Mouse (Mus musculus) forebrain, embryonic 11.5 days (tissue): Measurements from ENCODE around the gene Pde7b. TPM values are rescaled to one million over a fixed set of nuclear protein-coding genes. Genes with fewer than 3 reads are reported as not detected.

Source experiments
- ATAC-seq: fragments of 200-750 bp; cut with Nextera tagmentation; replicated peaks from 2 replicates; pipeline ENCODE4 v1.8.0; 2017; ENCODE audit warnings: moderate TSS enrichment; ENCODE audit not compliant: low FRiP score
- DNase-seq: peaks from one replicate; pipeline ENCODE4 v3.0.0-alpha.2; 2017; ENCODE audit warnings: low spot score
- H3K27ac ChIP-seq: fragments of 300-500 bp; sonication (generic); 2 replicates; pipeline ENCODE4 v1.5.1; 2014; ENCODE audit warnings: low read depth, low read length
- H3K27me3 ChIP-seq: fragments of 300-500 bp; sonication (generic); 2 replicates; pipeline ENCODE4 v1.6.1; 2014; ENCODE audit warnings: mild to moderate bottlenecking, low read length, mixed read lengths; ENCODE audit not compliant: control insufficient read depth, insufficient read depth
- H3K36me3 ChIP-seq: fragments of 300-500 bp; sonication (generic); 2 replicates; pipeline ENCODE4 v1.6.1; 2014; ENCODE audit warnings: mild to moderate bottlenecking, low read length, moderate library complexity, mixed read lengths; ENCODE audit not compliant: control insufficient read depth, insufficient read depth
- H3K4me1 ChIP-seq: fragments of 300-500 bp; sonication (generic); replicated peaks from 2 replicates; pipeline ENCODE4 v1.6.1; 2014; ENCODE audit warnings: low read length, mixed read lengths; ENCODE audit not compliant: control insufficient read depth, insufficient read depth
- H3K4me2 ChIP-seq: fragments of 300-500 bp; sonication (generic); 2 replicates; pipeline ENCODE4 v1.6.1; 2014; ENCODE audit warnings: low read depth, mild to moderate bottlenecking, low read length, moderate library complexity, mixed read lengths; ENCODE audit not compliant: severe bottlenecking
- H3K4me3 ChIP-seq: fragments of 300-500 bp; sonication (generic); 2 replicates; pipeline ENCODE4 v1.5.1; 2014; ENCODE audit warnings: low read depth, low read length
- H3K9ac ChIP-seq: fragments of 300-500 bp; sonication (generic); 2 replicates; pipeline ENCODE4 v1.6.1; 2014; ENCODE audit warnings: low read length
- H3K9me3 ChIP-seq: fragments of 300-500 bp; sonication (generic); 2 replicates; pipeline ENCODE4 v1.6.1; 2016; ENCODE audit warnings: low read length, mixed read lengths; ENCODE audit not compliant: control insufficient read depth
- WGBS: fragments of 180-500 bp; shearing (Covaris S2); extraction: QIAGEN DNeasy Blood & Tissue Kit; methylation state at CpG from one replicate; pipeline ENCODE4 v1.1.7; 2014; 5-methylcytosine and 5-hydroxymethylcytosine counted together
- polyA plus RNA-seq: library from polyadenylated mRNA; unstranded; fragments of >200 nt; fragmentation: Nextera tagmentation; extraction: Ambion mirVana; gene quantifications from 2 replicates; pipeline ENCODE4 v1.2.1, GENCODE M21; 2014

Pde7b gene
- 1.6 and 1.7 TPM in 2 replicates for polyA plus RNA-seq

DNA sequence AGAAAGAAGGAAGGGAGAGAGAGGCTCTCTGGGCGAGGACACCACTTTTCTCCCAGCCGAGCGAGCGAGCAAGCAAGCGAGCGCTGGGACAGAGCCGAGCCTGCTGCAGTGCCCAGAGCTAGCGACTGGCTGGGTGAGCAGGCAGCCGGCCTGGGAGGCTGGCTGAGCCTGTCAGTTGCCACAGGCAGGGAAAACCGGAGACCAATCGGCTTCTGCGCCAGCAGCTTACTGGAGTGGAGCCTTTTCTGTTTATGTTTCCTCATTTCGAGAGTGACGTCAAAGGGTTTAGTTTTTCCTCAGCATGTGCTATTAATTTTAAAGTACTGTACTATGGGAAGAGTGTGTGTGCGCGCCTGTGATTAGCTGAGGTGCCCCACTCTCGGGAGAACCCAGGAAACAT lies at the start of gene Pde7b:
Gene Pde7b (minus strand): TSS at position 173 of the 400 bp plus-strand sequence.
- Histone ChIP-seq H3K36me3 (no peaks in the 10 kb centered on the region), H3K9ac (peak within 1 kb of the TSS; percentile 39), H3K4me3 (peak within 1 kb of the TSS; percentile 14; the same call in 1 of the 2 replicates), H3K9me3 (no peaks in the 10 kb centered on the region), H3K27ac (no peak within 1 kb of the TSS), H3K4me1 (peaks cover 21% of the 10 kb centered on the region), H3K4me2 (peak within 1 kb of the TSS; percentile 46), H3K27me3 (no peaks in the 10 kb centered on the region; the same call in 1 of the 2 replicates)
- peak; percentile 85 for DNase-seq
- WGBS, result 13% methylated on average over 17 of the region's 17 CpGs
- ATAC-seq, result peak; percentile 88

DNA sequence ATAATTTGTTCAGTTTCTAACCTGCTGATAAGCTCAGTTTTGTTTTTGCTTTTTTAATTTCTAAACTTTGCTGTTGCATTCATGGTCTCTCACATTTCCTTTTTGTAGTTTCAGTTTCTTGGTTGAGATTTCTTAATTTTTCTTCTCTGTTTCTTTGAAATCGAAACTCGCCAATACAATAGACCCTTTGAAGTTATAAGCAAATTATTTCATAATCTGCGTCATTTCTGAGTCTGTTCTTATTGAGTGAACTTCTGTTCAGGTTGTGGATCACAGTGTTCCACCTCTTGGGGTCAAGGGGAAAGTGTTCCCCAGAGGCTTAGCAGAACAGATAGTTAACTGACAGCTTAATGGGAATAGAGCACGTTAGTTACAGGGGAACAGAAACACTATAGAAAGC lies 47.2 kb upstream of the Pde7b start:
- Histone ChIP-seq H3K9ac (no peak overlapping the region), H3K27ac (no peak overlapping the region), H3K27me3 (no peaks in the 10 kb centered on the region), H3K4me2 (no peak overlapping the region), H3K9me3 (no peaks in the 10 kb centered on the region), H3K4me1 (no peaks in the 10 kb centered on the region), H3K36me3 (no peaks in the 10 kb centered on the region), H3K4me3 (no peak overlapping the region)
- DNase-seq (no peak), ATAC-seq (no peak)
- 83% methylated on average over 4 of the region's 4 CpGs for WGBS

GRCm38 (mm10) chr10:20770418-20770888 lies 45.6 kb upstream of the Pde7b start:
- Histone ChIP-seq H3K27ac (no peak overlapping the region), H3K9ac (no peak overlapping the region), H3K9me3 (no peaks in the 10 kb centered on the region), H3K4me1 (no peaks in the 10 kb centered on the region), H3K4me3 (no peak overlapping the region), H3K36me3 (no peaks in the 10 kb centered on the region), H3K4me2 (no peak overlapping the region), H3K27me3 (no peaks in the 10 kb centered on the region)
- 85% methylated on average over 2 of the region's 2 CpGs for WGBS
- ATAC-seq (no peak), DNase-seq (no peak)

DNA sequence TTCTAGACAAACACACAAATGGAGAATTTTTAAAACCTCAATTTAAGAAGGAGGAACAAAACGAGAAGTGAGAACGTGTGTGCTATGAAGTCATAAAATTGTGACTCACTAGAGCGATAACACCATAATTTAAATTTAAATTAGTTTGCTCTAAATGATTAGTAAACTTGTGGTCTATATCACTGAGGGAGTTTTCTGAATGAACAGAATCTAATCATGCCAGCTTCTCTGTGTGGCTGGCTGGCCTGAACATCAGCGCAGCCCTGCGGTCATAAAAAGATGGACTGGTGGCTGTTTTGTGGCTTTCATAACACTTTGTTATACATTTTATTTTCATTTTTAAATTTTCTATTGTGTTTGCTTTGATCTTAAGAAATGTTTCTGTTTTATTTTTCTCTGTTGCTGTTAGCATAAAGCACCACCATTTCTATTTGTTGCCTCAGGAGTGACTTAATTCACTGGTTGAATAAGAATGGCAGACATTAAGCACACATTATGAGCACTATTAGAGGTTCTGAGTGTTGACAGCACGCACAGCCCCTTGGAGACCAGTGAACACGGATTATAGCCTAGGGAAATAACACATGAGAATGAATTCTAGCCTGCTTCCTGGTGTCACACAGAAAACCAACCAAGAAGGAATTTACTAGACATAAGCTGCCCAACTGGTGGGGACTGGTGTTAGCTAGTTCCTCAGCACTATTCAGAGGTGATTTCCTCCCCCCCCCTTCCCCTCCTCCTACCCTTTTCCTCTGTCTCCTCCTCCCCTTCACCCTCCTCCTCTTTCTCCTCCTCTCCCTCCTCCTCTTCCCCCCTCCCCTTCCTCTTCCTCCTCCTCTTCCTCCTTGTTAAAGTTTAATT lies 44.9 kb upstream of the Pde7b start:
- H3K4me3 ChIP-seq, result no peak overlapping the region
- DNase-seq (no peak), ATAC-seq (no peak)
- H3K27ac ChIP-seq, result no peak overlapping the region
- 79% methylated on average over 7 of the region's 7 CpGs for WGBS
- no peaks in the 10 kb centered on the region for H3K36me3 ChIP-seq
- H3K27me3 ChIP-seq, result no peaks in the 10 kb centered on the region
- H3K4me2 ChIP-seq, result no peak overlapping the region
- no peaks in the 10 kb centered on the region for H3K4me1 ChIP-seq
- no peak overlapping the region for H3K9ac ChIP-seq
- H3K9me3 ChIP-seq, result no peaks in the 10 kb centered on the region

DNA sequence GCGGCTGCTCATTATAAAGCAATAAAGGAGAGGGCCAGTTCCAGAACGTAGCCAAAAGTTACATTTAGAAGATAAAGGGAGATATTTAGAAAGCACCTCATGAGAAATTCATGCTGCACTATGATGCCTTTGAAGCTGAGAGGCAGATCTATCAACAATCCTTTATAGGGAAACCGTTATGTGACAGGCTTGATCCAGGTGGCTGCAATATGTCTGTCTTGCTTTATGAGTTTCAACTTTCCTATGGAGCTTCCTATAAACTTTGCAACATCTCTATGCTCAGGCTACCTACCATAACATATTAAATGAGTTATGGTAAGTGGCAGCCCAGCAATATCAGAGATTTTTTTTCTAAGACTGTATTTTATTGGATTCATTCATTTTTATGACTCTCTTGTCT lies 39.5 kb upstream of the Pde7b start:
- no peak overlapping the region for H3K4me2 ChIP-seq
- no peak overlapping the region for H3K27ac ChIP-seq
- no peaks in the 10 kb centered on the region for H3K4me1 ChIP-seq
- no peak overlapping the region for H3K9ac ChIP-seq
- DNase-seq, result no peak
- no peak overlapping the region for H3K4me3 ChIP-seq
- no peaks in the 10 kb centered on the region for H3K9me3 ChIP-seq
- 89% methylated on average over 3 of the region's 3 CpGs for WGBS
- ATAC-seq, result no peak
- H3K36me3 ChIP-seq, result no peaks in the 10 kb centered on the region
- H3K27me3 ChIP-seq, result no peaks in the 10 kb centered on the region

GRCm38 (mm10) chr10:20758939-20759338 lies 34.1 kb upstream of the Pde7b start:
- no peak overlapping the region for H3K27ac ChIP-seq
- H3K4me1 ChIP-seq, result no peaks in the 10 kb centered on the region
- DNase-seq (no peak), ATAC-seq (no peak)
- no peak overlapping the region for H3K4me3 ChIP-seq
- H3K9ac ChIP-seq, result no peak overlapping the region
- H3K9me3 ChIP-seq, result no peaks in the 10 kb centered on the region
- H3K27me3 ChIP-seq, result no peaks in the 10 kb centered on the region
- no peak overlapping the region for H3K4me2 ChIP-seq
- 85% methylated on average over 1 of the region's 1 CpGs for WGBS
- no peaks in the 10 kb centered on the region for H3K36me3 ChIP-seq

DNA sequence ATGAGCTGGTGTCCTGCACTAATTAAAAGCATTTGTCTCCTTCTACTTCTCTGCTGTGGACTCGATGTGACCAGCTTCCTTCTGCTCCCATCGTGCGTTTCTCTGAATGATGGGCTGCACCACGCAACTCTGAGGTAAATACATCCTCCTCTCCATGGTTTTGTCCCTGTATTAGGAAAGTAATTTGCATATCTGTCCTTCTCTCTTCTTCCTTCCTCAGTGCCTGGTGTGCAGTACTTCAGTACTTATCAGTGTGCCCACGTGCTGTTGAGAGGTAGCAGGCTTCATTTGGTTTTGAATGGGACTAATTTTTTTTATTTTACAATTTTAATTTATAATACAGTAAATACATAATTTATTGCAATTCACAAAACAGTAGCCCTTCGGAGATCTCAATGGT lies 33.4 kb upstream of the Pde7b start:
- Histone ChIP-seq H3K9me3 (no peaks in the 10 kb centered on the region), H3K36me3 (no peaks in the 10 kb centered on the region), H3K4me2 (no peak overlapping the region), H3K4me3 (no peak overlapping the region), H3K9ac (no peak overlapping the region), H3K27me3 (no peaks in the 10 kb centered on the region), H3K4me1 (no peaks in the 10 kb centered on the region), H3K27ac (no peak overlapping the region)
- DNase-seq (no peak), ATAC-seq (no peak)
- WGBS, result 86% methylated on average over 6 of the region's 6 CpGs

GRCm38 (mm10) chr10:20756219-20756618 lies 31.3 kb upstream of the Pde7b start:
- H3K27me3 ChIP-seq, result no peaks in the 10 kb centered on the region
- no peak overlapping the region for H3K4me2 ChIP-seq
- DNase-seq (no peak), ATAC-seq (no peak)
- H3K9me3 ChIP-seq, result no peaks in the 10 kb centered on the region
- 87% methylated on average over 5 of the region's 5 CpGs for WGBS
- H3K4me3 ChIP-seq, result no peak overlapping the region
- no peaks in the 10 kb centered on the region for H3K36me3 ChIP-seq
- H3K9ac ChIP-seq, result no peak overlapping the region
- H3K4me1 ChIP-seq, result no peaks in the 10 kb centered on the region
- no peak overlapping the region for H3K27ac ChIP-seq

GRCm38 (mm10) chr10:20752883-20753282 lies 28.0 kb upstream of the Pde7b start:
- Histone ChIP-seq H3K27ac (no peak overlapping the region), H3K4me2 (no peak overlapping the region), H3K4me3 (no peak overlapping the region), H3K9me3 (no peaks in the 10 kb centered on the region), H3K36me3 (no peaks in the 10 kb centered on the region), H3K4me1 (no peaks in the 10 kb centered on the region), H3K9ac (no peak overlapping the region), H3K27me3 (no peaks in the 10 kb centered on the region)
- DNase-seq, result no peak
- no peak for ATAC-seq
- 94% methylated on average over 1 of the region's 1 CpGs for WGBS
